Mouse (Mus musculus) testis, adult 2 months (tissue): ENCODE measurements at regions not wholly inside any gene's neighbourhood (a gene's known extent, or its start where the extent isn't known, plus 50 kb on each side); places are given as distances from the start of the nearest gene placed in this dataset.
"Not testable (repeated sequence)": the region's sequence is repeated elsewhere in the genome, so short reads cannot be mapped to it uniquely, and the experiment has no call there.

Source experiments
- CTCF ChIP-seq: fragments of 200-500 bp; IDR thresholded peaks from 2 replicates; pipeline ENCODE4 v1.5.1; 2012; ENCODE audit warnings: low read depth, mild to moderate bottlenecking, inconsistent platforms, low read length, moderate library complexity; ENCODE audit not compliant: control insufficient read depth, insufficient read depth, insufficient replicate concordance
- POLR2A ChIP-seq: fragments of 200-500 bp; IDR thresholded peaks from 2 replicates; pipeline ENCODE4 v1.6.1; 2012; ENCODE audit warnings: low read depth, mild to moderate bottlenecking, inconsistent platforms, low read length, moderate library complexity; ENCODE audit not compliant: control insufficient read depth

- not testable (repeated sequence) for TF ChIP-seq CTCF, POLR2A
Measured at GRCm38 (mm10) chr4:143034324-143034723, 178.5 kb downstream of the Prdm2 start.
